Mouse (Mus musculus) lung, postnatal 0 days (tissue): ENCODE measurements around the gene Lrrc27.

Experiments
- CTCF ChIP-seq: IDR thresholded peaks from 2 replicates; pipeline ENCODE4 v1.5.1; 2016; ENCODE audit warnings: antibody characterized with exemption, mild to moderate bottlenecking
- EP300 ChIP-seq: IDR thresholded peaks from 2 replicates; pipeline ENCODE4 v1.6.1; 2016; ENCODE audit warnings: antibody characterized with exemption, mild to moderate bottlenecking, control low read depth

DNA sequence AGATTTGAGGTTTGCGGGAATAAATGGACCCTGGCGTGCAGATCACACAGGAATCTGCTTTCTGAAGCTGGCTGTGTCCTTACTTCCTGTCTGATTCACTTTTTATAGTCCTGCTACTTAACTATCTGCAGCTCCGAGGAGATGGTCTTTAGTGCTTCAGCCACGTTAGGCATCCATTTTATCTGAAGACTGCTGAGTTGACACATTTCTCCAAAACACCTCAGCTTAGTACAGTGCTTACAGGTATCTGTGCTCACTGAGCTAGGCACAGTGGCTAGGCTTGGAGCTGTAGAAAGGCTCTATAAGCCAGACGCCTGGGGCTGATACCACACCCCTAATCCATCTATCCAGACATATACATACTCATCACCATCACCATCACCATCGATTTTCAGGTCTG lies 52.8 kb downstream of the Lrrc27 start:
- TF ChIP-seq EP300: no peak
- no peak for TF ChIP-seq CTCF
